Mouse (Mus musculus): Measurements from ENCODE around the gene Stk11. TPM values are rescaled to one million over a fixed set of nuclear protein-coding genes. Genes with fewer than 3 reads are reported as not detected.

The Stk11 gene
- total and polyA plus RNA-seq, 3 experiments = 47.4 to 94.9 (median 65.9) TPM

GRCm38 (mm10) chr10:80133226-80133849, 17.7 kb downstream of the Stk11 start:
- dilution Hi-C loops (cut with MboI; ENCODE audit: extremely low pct_ligation_motif_present, extremely low pct_unique_long_range_greater_than_20kb, low sequenced_read_pairs) = no loop called here
- peaks cover 2% of the 10 kb centered on the region for H3K27me3 ChIP-seq (replicated peaks)
- no peak overlapping the region for H3K9ac ChIP-seq (ENCODE audit: insufficient read depth, low read depth)
- no peaks in the 10 kb centered on the region for H3K9me3 ChIP-seq (replicated peaks; ENCODE audit: low read length)
- H3K4me2 ChIP-seq (ENCODE audit: insufficient read depth, low read depth, poor library complexity, severe bottlenecking) = no peak overlapping the region
- H3K27ac ChIP-seq (ENCODE audit: insufficient read depth, low read depth) = no peak overlapping the region
- no peak overlapping the region for H3K4me3 ChIP-seq (replicated peaks in 1 of 3; ENCODE audit: low read depth in 2 of 3, low read length in 2 of 3, poor library complexity in 1 of 3)
- no peak for DNase-seq (ENCODE audit: extremely low read depth)
- H3K79me2 ChIP-seq (replicated peaks; ENCODE audit: control insufficient read depth, extremely low read depth, insufficient read depth, poor library complexity, severe bottlenecking) = no peaks in the 10 kb centered on the region
- H3K4me1 ChIP-seq (ENCODE audit: control insufficient read depth in 1 of 2, insufficient read depth in 2 of 2) = peaks cover 8 to 14% of the 10 kb centered on the region in 2 experiments
- TF ChIP-seq MYC (IDR thresholded peaks at IDR 0.05; ENCODE audit: low read depth, low read length) (no peak), ELF1 (IDR thresholded peaks at IDR 0.05; ENCODE audit: low read depth, low read length) (no peak), MEF2A (IDR thresholded peaks at IDR 0.05; ENCODE audit: borderline replicate concordance, low read depth, low read length) (no peak), IRF4 (IDR thresholded peaks at IDR 0.05; ENCODE audit: low read depth, low read length) (no peak), POLR2AphosphoS2 (IDR thresholded peaks at IDR 0.05; ENCODE audit: low read depth, low read length) (no peak), SMC3 (IDR thresholded peaks at IDR 0.05; ENCODE audit: low read depth, low read length) (peak; percentile 22; the same call in 1 of the 2 replicates), MAZ (IDR thresholded peaks at IDR 0.05; ENCODE audit: low read depth, low read length) (no peak), UBTF (IDR thresholded peaks at IDR 0.05; ENCODE audit: low read depth, low read length) (no peak), EP300 (IDR thresholded peaks at IDR 0.05; ENCODE audit: low read length) (no peak), NRF1 (IDR thresholded peaks at IDR 0.05; ENCODE audit: low read depth, low read length) (no peak), MAX (IDR thresholded peaks at IDR 0.05; ENCODE audit: low read length) (no peak), NELFE (IDR thresholded peaks at IDR 0.05; ENCODE audit: low read depth, low read length) (no peak), CTCF (conservative IDR thresholded peaks at IDR 0.05 in 1 of 2, IDR thresholded peaks at IDR 0.05 in 1 of 2; ENCODE audit: low read depth in 2 of 2, low read length in 2 of 2) (peak in 1 of 2 experiments; percentile 29; a peak in 2 of 4 replicates), ZKSCAN1 (IDR thresholded peaks at IDR 0.05; ENCODE audit: borderline replicate concordance, low read depth, low read length) (no peak), POLR2A (IDR thresholded peaks at IDR 0.05; ENCODE audit: low read depth, low read length) (no peak)
- in situ Hi-C loops (cut with MboI; ENCODE audit: low pct_ligation_motif_present, low pct_unique_long_range_greater_than_20kb, low sequenced_read_pairs) = no loop called here
- H3K36me3 ChIP-seq (replicated peaks in 1 of 2; ENCODE audit: control insufficient read depth in 1 of 2, insufficient read depth in 1 of 2, low read length in 1 of 2) = peaks cover 45 to 58% of the 10 kb centered on the region in 2 experiments

GRCm38 (mm10) chr10:80134421-80134820, 18.8 kb downstream of the Stk11 start:
- H3K4me1 ChIP-seq (ENCODE audit: control insufficient read depth in 1 of 2, insufficient read depth in 2 of 2) = peaks cover 12 to 22% of the 10 kb centered on the region in 2 experiments
- peaks cover 34 to 48% of the 10 kb centered on the region in 2 experiments for H3K36me3 ChIP-seq (replicated peaks in 1 of 2; ENCODE audit: control insufficient read depth in 1 of 2, insufficient read depth in 1 of 2, low read length in 1 of 2)
- no peak overlapping the region for H3K4me3 ChIP-seq (replicated peaks in 1 of 3; ENCODE audit: low read depth in 2 of 3, low read length in 2 of 3, poor library complexity in 1 of 3)
- no peak for TF ChIP-seq BHLHE40 (IDR thresholded peaks at IDR 0.05; ENCODE audit: low read depth, low read length)
- no peak for TF ChIP-seq RAD21 (IDR thresholded peaks at IDR 0.05; ENCODE audit: low read depth, low read length)
- TF ChIP-seq POLR2A (IDR thresholded peaks at IDR 0.05; ENCODE audit: low read depth, low read length) = no peak
- no peak for TF ChIP-seq MAZ (IDR thresholded peaks at IDR 0.05; ENCODE audit: low read depth, low read length)
- no peaks in the 10 kb centered on the region for H3K79me2 ChIP-seq (replicated peaks; ENCODE audit: control insufficient read depth, extremely low read depth, insufficient read depth, poor library complexity, severe bottlenecking)
- no peak overlapping the region for H3K27ac ChIP-seq (ENCODE audit: insufficient read depth, low read depth)
- peaks cover 13% of the 10 kb centered on the region for H3K27me3 ChIP-seq (replicated peaks)
- no peak overlapping the region for H3K9ac ChIP-seq (ENCODE audit: insufficient read depth, low read depth)
- dilution Hi-C loops (cut with MboI; ENCODE audit: extremely low pct_ligation_motif_present, extremely low pct_unique_long_range_greater_than_20kb, low sequenced_read_pairs) = no loop called here
- DNase-seq (ENCODE audit: extremely low read depth) = no peak
- no peak overlapping the region for H3K4me2 ChIP-seq (ENCODE audit: insufficient read depth, low read depth, poor library complexity, severe bottlenecking)
- in situ Hi-C loops (cut with MboI; ENCODE audit: low pct_ligation_motif_present, low pct_unique_long_range_greater_than_20kb, low sequenced_read_pairs) = no loop called here
- H3K9me3 ChIP-seq (replicated peaks; ENCODE audit: low read length) = no peaks in the 10 kb centered on the region

All from CH12.LX (cell line).